Mouse (Mus musculus): ENCODE data around the gene Srsf4. TPM values are rescaled to one million over a fixed set of nuclear protein-coding genes. Genes with fewer than 3 reads are reported as not detected.

Srsf4 gene
- polyA plus RNA-seq, 1 experiment: 28.8 TPM

- no peak for DNase-seq (ENCODE audit: low read depth in 1 of 2, low spot score in 2 of 2)
- Histone ChIP-seq H3K36me3 (ENCODE audit: control insufficient read depth, insufficient read depth, low read length) (peaks cover 2% of the 10 kb centered on the region; the same call in 1 of the 2 replicates), H3K27me3 (ENCODE audit: control insufficient read depth, insufficient read depth, low read length) (peaks cover 29% of the 10 kb centered on the region), H3K4me3 (ENCODE audit: extremely low read depth, insufficient read depth, insufficient read length) (no peak overlapping the region), H3K27ac (ENCODE audit: insufficient read depth, low read length) (no peak overlapping the region), H3K4me1 (ENCODE audit: control insufficient read depth, insufficient read depth, insufficient read length) (peaks cover 8% of the 10 kb centered on the region; the same call in 1 of the 2 replicates)
- 91% methylated on average over 7 of the region's 7 CpGs for WGBS
- TF ChIP-seq CTCF (IDR thresholded peaks at IDR 0.05; ENCODE audit: extremely low read depth, insufficient read depth, insufficient read length, insufficient replicate concordance) (no peak), POLR2A (IDR thresholded peaks at IDR 0.05; ENCODE audit: low read depth, low read length) (no peak)
Observed at GRCm38 (mm10) chr4:131918026-131918533, 44.7 kb downstream of the Srsf4 start.

- DNase-seq (ENCODE audit: low read depth in 1 of 2, low spot score in 2 of 2): no peak
- no peak overlapping the region for H3K4me3 ChIP-seq (ENCODE audit: extremely low read depth, insufficient read depth, insufficient read length)
- TF ChIP-seq POLR2A (IDR thresholded peaks at IDR 0.05; ENCODE audit: low read depth, low read length): no peak
- no peak for TF ChIP-seq CTCF (IDR thresholded peaks at IDR 0.05; ENCODE audit: extremely low read depth, insufficient read depth, insufficient read length, insufficient replicate concordance)
- peaks cover 8% of the 10 kb centered on the region; the same call in 1 of the 2 replicates for H3K4me1 ChIP-seq (ENCODE audit: control insufficient read depth, insufficient read depth, insufficient read length)
- H3K36me3 ChIP-seq (ENCODE audit: control insufficient read depth, insufficient read depth, low read length): peaks cover 4% of the 10 kb centered on the region
- H3K27ac ChIP-seq (ENCODE audit: insufficient read depth, low read length): no peak overlapping the region
- H3K27me3 ChIP-seq (ENCODE audit: control insufficient read depth, insufficient read depth, low read length): peaks cover 29% of the 10 kb centered on the region
- 51% methylated on average over 15 of the region's 15 CpGs for WGBS
Observed at GRCm38 (mm10) chr4:131918711-131919500, 45.5 kb downstream of the Srsf4 start.

- Histone ChIP-seq H3K27me3 (ENCODE audit: control insufficient read depth, insufficient read depth, low read length) (peaks cover 29% of the 10 kb centered on the region), H3K27ac (ENCODE audit: insufficient read depth, low read length) (peak overlapping the region; percentile 43)
- no peak for DNase-seq (ENCODE audit: low read depth in 1 of 2, low spot score in 2 of 2)
Observed at GRCm38 (mm10) chr4:131919506-131920140, 46.2 kb downstream of the Srsf4 start.

GRCm38 (mm10) chr4:131920141-131920594, 46.8 kb downstream of the Srsf4 start:
- no peak for DNase-seq (ENCODE audit: low read depth in 1 of 2, low spot score in 2 of 2)
- TF ChIP-seq POLR2A (IDR thresholded peaks at IDR 0.05; ENCODE audit: low read depth, low read length): no peak
- TF ChIP-seq CTCF (IDR thresholded peaks at IDR 0.05; ENCODE audit: extremely low read depth, insufficient read depth, insufficient read length, insufficient replicate concordance): no peak
- Histone ChIP-seq H3K36me3 (ENCODE audit: control insufficient read depth, insufficient read depth, low read length) (peaks cover 15% of the 10 kb centered on the region), H3K4me3 (ENCODE audit: extremely low read depth, insufficient read depth, insufficient read length) (peak overlapping the region; percentile 9), H3K27ac (ENCODE audit: insufficient read depth, low read length) (peak overlapping the region; percentile 43), H3K27me3 (ENCODE audit: control insufficient read depth, insufficient read depth, low read length) (peaks cover 26% of the 10 kb centered on the region), H3K4me1 (ENCODE audit: control insufficient read depth, insufficient read depth, insufficient read length) (peaks cover 7% of the 10 kb centered on the region; the same call in 1 of the 2 replicates)
- 7% methylated on average over 50 of the region's 51 CpGs for WGBS

More at GRCm38 (mm10) chr4:131919506-131920140, 46.2 kb downstream of the Srsf4 start:
- H3K4me3 ChIP-seq (ENCODE audit: extremely low read depth, insufficient read depth, insufficient read length): no peak overlapping the region
- peaks cover 10% of the 10 kb centered on the region for H3K36me3 ChIP-seq (ENCODE audit: control insufficient read depth, insufficient read depth, low read length)
- 53% methylated on average over 15 of the region's 15 CpGs for WGBS
- H3K4me1 ChIP-seq (ENCODE audit: control insufficient read depth, insufficient read depth, insufficient read length): peaks cover 8% of the 10 kb centered on the region; the same call in 1 of the 2 replicates
- TF ChIP-seq CTCF (IDR thresholded peaks at IDR 0.05; ENCODE audit: extremely low read depth, insufficient read depth, insufficient read length, insufficient replicate concordance) (no peak), POLR2A (IDR thresholded peaks at IDR 0.05; ENCODE audit: low read depth, low read length) (no peak)

- TF ChIP-seq CTCF (IDR thresholded peaks at IDR 0.05; ENCODE audit: extremely low read depth, insufficient read depth, insufficient read length, insufficient replicate concordance): no peak
- no peak for TF ChIP-seq POLR2A (IDR thresholded peaks at IDR 0.05; ENCODE audit: low read depth, low read length)
- DNase-seq (ENCODE audit: low read depth in 1 of 2, low spot score in 2 of 2): no peak
- Histone ChIP-seq H3K27me3 (ENCODE audit: control insufficient read depth, insufficient read depth, low read length) (peaks cover 25% of the 10 kb centered on the region), H3K4me3 (ENCODE audit: extremely low read depth, insufficient read depth, insufficient read length) (peak overlapping the region; percentile 46; the same call in 1 of the 2 replicates), H3K27ac (ENCODE audit: insufficient read depth, low read length) (peak overlapping the region; percentile 60; the same call in 1 of the 2 replicates), H3K4me1 (ENCODE audit: control insufficient read depth, insufficient read depth, insufficient read length) (peaks cover 7% of the 10 kb centered on the region; the same call in 1 of the 2 replicates), H3K36me3 (ENCODE audit: control insufficient read depth, insufficient read depth, low read length) (peaks cover 20% of the 10 kb centered on the region)
- 3% methylated on average over 62 of the region's 76 CpGs for WGBS
Observed at GRCm38 (mm10) chr4:131920595-131921351, 47.4 kb downstream of the Srsf4 start.
